Mouse (Mus musculus) stomach, embryonic 16.5 days (tissue): ENCODE data around the gene Gm28047. TPM values are rescaled to one million over a fixed set of nuclear protein-coding genes. Genes with fewer than 3 reads are reported as not detected.

Experiments used
- ATAC-seq: fragments of 200-750 bp; cut with Nextera tagmentation; 2 replicates; pipeline ENCODE4 v1.8.0; 2017; ENCODE audit warnings: moderate number of reproducible peaks, moderate TSS enrichment; ENCODE audit not compliant: insufficient read depth, low FRiP score
- H3K27ac ChIP-seq: fragments of 300-500 bp; sonication (generic); 2 replicates; pipeline ENCODE4 v1.5.1; 2014; ENCODE audit warnings: low read length
- H3K27me3 ChIP-seq: fragments of 300-500 bp; sonication (generic); 2 replicates; pipeline ENCODE4 v1.6.1; 2014; ENCODE audit warnings: low read length, control low read depth, mixed read lengths; ENCODE audit not compliant: control insufficient read depth, insufficient read depth
- H3K36me3 ChIP-seq: fragments of 300-500 bp; sonication (generic); 2 replicates; pipeline ENCODE4 v1.6.1; 2014; ENCODE audit warnings: low read length; ENCODE audit not compliant: control insufficient read depth, insufficient read depth
- H3K4me1 ChIP-seq: fragments of 300-500 bp; sonication (generic); 2 replicates; pipeline ENCODE4 v1.6.1; 2014; ENCODE audit warnings: low read length, control low read depth, mixed read lengths; ENCODE audit not compliant: control insufficient read depth, insufficient read depth
- H3K4me2 ChIP-seq: fragments of 300-500 bp; sonication (generic); 2 replicates; pipeline ENCODE4 v1.6.1; 2014; ENCODE audit warnings: low read depth, low read length, mixed read lengths
- H3K4me3 ChIP-seq: fragments of 300-500 bp; sonication (generic); replicated peaks from 2 replicates; pipeline ENCODE4 v1.5.1; 2014; ENCODE audit warnings: mild to moderate bottlenecking, low read length
- H3K9ac ChIP-seq: fragments of 300-500 bp; sonication (generic); 2 replicates; pipeline ENCODE4 v1.6.1; 2014; ENCODE audit warnings: low read length
- H3K9me3 ChIP-seq: fragments of 300-500 bp; sonication (generic); replicated peaks from 2 replicates; pipeline ENCODE4 v1.6.1; 2016; ENCODE audit warnings: low read length, control low read depth; ENCODE audit not compliant: control insufficient read depth
- WGBS: fragments of 180-500 bp; shearing (Covaris S2); extraction: QIAGEN DNeasy Blood & Tissue Kit; methylation state at CpG from one replicate; pipeline ENCODE4 v1.1.7; 2014; 5-methylcytosine and 5-hydroxymethylcytosine counted together
- polyA plus RNA-seq: library from polyadenylated mRNA; unstranded; fragments of >200 nt; fragmentation: Nextera tagmentation; extraction: Ambion mirVana; gene quantifications from 2 replicates; pipeline ENCODE4 v1.2.1, GENCODE M21; 2015

Gm28047 gene
- polyA plus RNA-seq, 1 experiment from 2014 or later = not detected

GRCm38 (mm10) chr15:102624291-102624969, 437 bp downstream of the Gm28047 start:
- no peak for ATAC-seq
- Histone ChIP-seq H3K27ac (peak overlapping the region; percentile 100), H3K36me3 (no peaks in the 10 kb centered on the region), H3K9me3 (no peaks in the 10 kb centered on the region), H3K27me3 (no peaks in the 10 kb centered on the region), H3K9ac (peak overlapping the region; percentile 97), H3K4me1 (peaks cover 12% of the 10 kb centered on the region), H3K4me3 (peak overlapping the region; percentile 79), H3K4me2 (peak overlapping the region; percentile 66)
- WGBS = 2% methylated on average over 17 of the region's 17 CpGs

DNA sequence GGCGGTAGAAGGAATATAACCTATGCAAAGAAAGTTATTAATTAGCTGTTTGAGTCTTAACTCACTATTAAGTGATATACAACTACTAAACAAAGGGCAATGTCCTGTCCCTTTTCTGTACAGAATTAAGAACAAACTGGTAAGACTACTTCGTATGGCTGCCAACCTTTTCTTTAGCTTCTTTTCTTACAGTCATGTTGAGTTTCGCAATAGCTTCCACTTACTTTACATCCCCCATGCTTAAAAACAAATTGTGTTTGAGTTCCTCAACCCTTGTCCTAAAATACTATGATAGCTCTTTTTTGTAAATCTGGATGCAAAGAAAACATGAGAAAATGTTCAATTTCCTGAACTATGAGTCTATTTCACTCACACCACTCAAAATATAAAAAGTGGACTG, 1.7 kb downstream of the Gm28047 start:
- peaks cover 12% of the 10 kb centered on the region for H3K4me1 ChIP-seq
- H3K36me3 ChIP-seq = no peaks in the 10 kb centered on the region
- H3K27me3 ChIP-seq = no peaks in the 10 kb centered on the region
- H3K4me3 ChIP-seq = peak overlapping the region; percentile 27
- no peak for ATAC-seq
- 76% methylated on average over 3 of the region's 3 CpGs for WGBS
- H3K27ac ChIP-seq = peak overlapping the region; percentile 23; the same call in 1 of the 2 replicates
- H3K4me2 ChIP-seq = peak overlapping the region; percentile 52
- no peaks in the 10 kb centered on the region for H3K9me3 ChIP-seq
- H3K9ac ChIP-seq = no peak overlapping the region

DNA sequence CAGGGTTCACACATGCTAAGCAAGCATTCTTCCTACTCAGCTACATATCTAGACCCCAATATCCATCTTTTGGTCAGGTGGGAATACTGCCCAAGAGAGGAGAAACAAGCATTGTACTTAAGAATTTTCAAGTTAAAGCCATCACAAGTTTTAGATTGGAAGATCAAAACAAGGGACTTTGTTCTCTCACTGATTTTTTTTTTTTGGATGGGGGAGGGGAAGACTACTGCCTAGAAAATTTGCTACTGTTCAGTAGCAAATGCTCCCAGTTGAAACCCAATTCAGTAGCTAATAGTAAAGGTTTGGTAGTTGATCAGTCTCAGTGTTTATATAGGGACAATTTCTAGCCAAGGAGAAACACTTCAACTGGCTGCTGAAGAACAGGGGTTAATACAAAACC, 2.3 kb downstream of the Gm28047 start:
- Histone ChIP-seq H3K9me3 (no peaks in the 10 kb centered on the region), H3K27me3 (no peaks in the 10 kb centered on the region), H3K4me1 (peaks cover 12% of the 10 kb centered on the region), H3K27ac (peak overlapping the region; percentile 23; the same call in 1 of the 2 replicates), H3K36me3 (no peaks in the 10 kb centered on the region), H3K4me3 (no peak overlapping the region), H3K4me2 (peak overlapping the region; percentile 52; the same call in 1 of the 2 replicates), H3K9ac (no peak overlapping the region)
- ATAC-seq = no peak

- WGBS = 85% methylated on average over 1 of the region's 1 CpGs
- Histone ChIP-seq H3K27me3 (no peaks in the 10 kb centered on the region), H3K4me2 (no peak overlapping the region), H3K4me1 (peaks cover 12% of the 10 kb centered on the region), H3K9me3 (no peaks in the 10 kb centered on the region), H3K4me3 (no peak overlapping the region), H3K36me3 (no peaks in the 10 kb centered on the region), H3K27ac (no peak overlapping the region), H3K9ac (no peak overlapping the region)
- no peak for ATAC-seq
These were observed 4.1 kb downstream of the Gm28047 start for GRCm38 (mm10) chr15:102620765-102621164.

- 93% methylated on average over 5 of the region's 5 CpGs for WGBS
- peaks cover 12% of the 10 kb centered on the region for H3K4me1 ChIP-seq
- no peak for ATAC-seq
- H3K9me3 ChIP-seq = no peaks in the 10 kb centered on the region
- no peak overlapping the region for H3K9ac ChIP-seq
- no peaks in the 10 kb centered on the region for H3K36me3 ChIP-seq
- H3K4me2 ChIP-seq = no peak overlapping the region
- no peaks in the 10 kb centered on the region for H3K27me3 ChIP-seq
- no peak overlapping the region for H3K4me3 ChIP-seq
- no peak overlapping the region for H3K27ac ChIP-seq
These were observed 5.4 kb downstream of the Gm28047 start for GRCm38 (mm10) chr15:102619486-102619885.

- Histone ChIP-seq H3K27me3 (no peaks in the 10 kb centered on the region), H3K4me2 (no peak overlapping the region), H3K4me3 (no peak overlapping the region), H3K4me1 (0 out of 2 replicates have a peak, but pooled peaks cover 4% of the 10 kb centered on the region), H3K9ac (no peak overlapping the region), H3K36me3 (no peaks in the 10 kb centered on the region), H3K27ac (no peak overlapping the region), H3K9me3 (no peaks in the 10 kb centered on the region)
- WGBS = 88% methylated on average over 1 of the region's 1 CpGs
- ATAC-seq = no peak
These were observed 7.2 kb downstream of the Gm28047 start for GRCm38 (mm10) chr15:102617654-102618053.

GRCm38 (mm10) chr15:102616174-102616573, 8.7 kb downstream of the Gm28047 start:
- no peak for ATAC-seq
- Histone ChIP-seq H3K4me1 (no peaks in the 10 kb centered on the region), H3K27me3 (no peaks in the 10 kb centered on the region), H3K27ac (no peak overlapping the region), H3K4me2 (no peak overlapping the region), H3K4me3 (no peak overlapping the region), H3K36me3 (no peaks in the 10 kb centered on the region), H3K9me3 (no peaks in the 10 kb centered on the region), H3K9ac (no peak overlapping the region)
- 92% methylated on average over 2 of the region's 2 CpGs for WGBS

DNA sequence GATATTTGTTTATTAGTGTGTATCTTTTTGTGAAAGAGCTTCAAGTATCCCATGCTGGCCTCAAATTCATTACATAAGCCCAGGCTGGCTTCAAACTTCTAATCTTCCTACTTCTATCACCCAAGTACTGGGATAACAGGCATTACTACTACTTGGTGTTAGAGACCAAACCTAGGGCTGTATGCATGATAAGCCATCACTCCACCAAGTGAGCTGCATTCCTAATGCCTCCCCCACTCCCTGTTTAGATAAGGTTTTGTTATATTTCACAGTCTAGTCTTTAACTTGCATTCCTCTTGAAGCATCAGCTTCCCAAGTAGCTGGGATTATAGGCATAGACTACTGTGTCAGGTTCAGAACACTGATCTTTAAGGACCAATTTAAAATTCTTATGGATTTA, 10.6 kb downstream of the Gm28047 start:
- Histone ChIP-seq H3K9me3 (no peaks in the 10 kb centered on the region), H3K4me2 (no peak overlapping the region), H3K4me1 (peaks cover 3% of the 10 kb centered on the region; the same call in 1 of the 2 replicates), H3K36me3 (peaks cover 4% of the 10 kb centered on the region; the same call in 1 of the 2 replicates), H3K27ac (no peak overlapping the region), H3K9ac (no peak overlapping the region), H3K4me3 (no peak overlapping the region), H3K27me3 (no peaks in the 10 kb centered on the region)
- ATAC-seq = no peak

GRCm38 (mm10) chr15:102612966-102613365, 11.9 kb downstream of the Gm28047 start:
- no peak overlapping the region for H3K9ac ChIP-seq
- no peak overlapping the region for H3K27ac ChIP-seq
- no peak overlapping the region for H3K4me3 ChIP-seq
- H3K4me2 ChIP-seq = no peak overlapping the region
- H3K4me1 ChIP-seq = peaks cover 3% of the 10 kb centered on the region; the same call in 1 of the 2 replicates
- H3K36me3 ChIP-seq = peaks cover 4% of the 10 kb centered on the region; the same call in 1 of the 2 replicates
- ATAC-seq = no peak
- no peaks in the 10 kb centered on the region for H3K9me3 ChIP-seq
- no peaks in the 10 kb centered on the region for H3K27me3 ChIP-seq
